Mouse (Mus musculus) retina, embryonic 14.5 days (tissue): ENCODE measurements around the gene Ndrg2.
"Not testable (repeated sequence)": the region's sequence is repeated elsewhere in the genome, so short reads cannot be mapped to it uniquely, and the experiment has no call there.

Experiments used
- DNase-seq: peaks from one replicate; pipeline ENCODE4 v3.0.0-alpha.2; 2015; ENCODE audit warnings: low spot score

Gene Ndrg2

DNA sequence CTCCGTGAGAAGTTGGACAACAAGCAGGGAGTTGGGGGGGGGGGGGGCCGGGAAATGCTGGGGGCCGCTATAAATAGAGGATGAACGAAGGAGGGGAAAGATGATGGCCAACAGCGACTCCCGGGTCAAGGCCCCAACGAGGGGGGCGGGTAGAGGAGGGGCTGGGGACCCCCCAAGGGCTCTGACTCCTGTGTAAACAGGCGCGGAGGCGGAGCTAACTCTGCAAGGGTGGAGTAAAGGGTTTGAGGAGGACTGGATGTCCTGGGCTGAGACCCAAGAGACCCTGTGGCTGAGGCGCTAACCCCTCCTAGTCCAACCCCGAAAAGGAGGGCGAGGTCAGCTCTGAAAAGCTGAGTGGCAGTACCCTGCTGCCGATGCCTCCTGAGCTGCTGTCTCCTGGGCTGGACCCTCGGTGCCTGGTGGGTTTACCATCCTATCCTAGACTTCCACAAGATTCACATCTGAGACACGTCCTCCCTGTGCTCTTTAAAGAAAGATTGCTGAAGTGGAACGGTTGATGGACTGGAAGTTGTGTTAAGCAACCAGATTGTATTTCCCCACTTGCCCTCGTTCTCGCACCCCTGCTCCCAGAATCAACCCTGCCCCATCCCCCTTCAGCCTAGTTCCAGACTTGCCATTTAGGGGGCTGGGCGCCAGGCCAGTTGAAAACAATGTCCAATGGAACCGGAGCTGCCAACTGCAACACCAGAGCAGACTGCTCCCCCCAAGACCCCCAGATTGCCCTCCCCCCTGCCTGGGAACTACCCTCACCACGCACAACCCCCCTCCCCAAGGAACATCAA is at the start of gene Ndrg2:
Gene Ndrg2 (minus strand): TSS at position 199 of the 803 bp plus-strand sequence.
- DNase-seq = peak; percentile 59

GRCm38 (mm10) chr14:51960316-51960715 is 46.4 kb upstream of the Ndrg2 start:
- DNase-seq = no peak

DNA sequence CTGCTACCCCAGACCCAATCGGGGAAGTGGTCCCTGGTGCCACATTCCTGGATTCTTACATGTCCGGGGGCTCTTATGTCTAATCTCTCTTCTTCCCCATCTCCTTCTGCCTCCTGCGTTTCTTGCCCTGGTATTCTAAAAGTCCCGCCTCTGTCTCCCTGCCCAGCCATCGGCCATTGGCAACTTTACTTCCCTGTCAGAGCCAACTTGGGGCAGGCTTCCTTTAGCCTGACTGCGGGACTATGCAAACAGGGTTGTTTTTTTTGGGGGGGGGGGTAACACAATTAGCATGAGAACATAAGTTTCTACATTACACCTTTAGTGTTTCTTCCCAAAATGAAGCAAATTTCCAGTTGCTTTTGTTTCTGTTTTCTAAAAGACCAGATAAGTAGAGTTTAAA is 29.4 kb upstream of the Ndrg2 start:
- DNase-seq = no peak

- no peak for DNase-seq
These were observed 28.3 kb upstream of the Ndrg2 start for GRCm38 (mm10) chr14:51942236-51942635.

DNA sequence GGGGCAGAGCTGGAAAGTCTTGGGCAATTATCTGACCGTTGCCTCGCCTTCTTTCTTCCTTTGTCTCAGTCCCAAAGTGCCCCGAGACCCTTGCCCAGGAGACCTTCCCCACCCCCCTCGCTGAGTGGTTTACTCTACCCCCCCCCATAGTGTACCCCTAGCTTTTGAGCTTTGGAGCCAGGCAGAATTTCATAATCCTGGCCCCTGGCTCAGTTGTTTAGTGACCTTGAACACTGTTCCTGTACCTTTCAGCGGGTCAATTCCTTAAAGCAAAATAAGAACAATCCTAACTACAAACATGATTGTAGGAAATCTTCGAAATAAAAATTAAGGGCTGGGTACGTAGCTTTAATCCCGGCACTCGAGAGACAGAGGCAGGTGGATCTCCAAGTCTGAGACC is 27.6 kb upstream of the Ndrg2 start:
- no peak for DNase-seq

DNA sequence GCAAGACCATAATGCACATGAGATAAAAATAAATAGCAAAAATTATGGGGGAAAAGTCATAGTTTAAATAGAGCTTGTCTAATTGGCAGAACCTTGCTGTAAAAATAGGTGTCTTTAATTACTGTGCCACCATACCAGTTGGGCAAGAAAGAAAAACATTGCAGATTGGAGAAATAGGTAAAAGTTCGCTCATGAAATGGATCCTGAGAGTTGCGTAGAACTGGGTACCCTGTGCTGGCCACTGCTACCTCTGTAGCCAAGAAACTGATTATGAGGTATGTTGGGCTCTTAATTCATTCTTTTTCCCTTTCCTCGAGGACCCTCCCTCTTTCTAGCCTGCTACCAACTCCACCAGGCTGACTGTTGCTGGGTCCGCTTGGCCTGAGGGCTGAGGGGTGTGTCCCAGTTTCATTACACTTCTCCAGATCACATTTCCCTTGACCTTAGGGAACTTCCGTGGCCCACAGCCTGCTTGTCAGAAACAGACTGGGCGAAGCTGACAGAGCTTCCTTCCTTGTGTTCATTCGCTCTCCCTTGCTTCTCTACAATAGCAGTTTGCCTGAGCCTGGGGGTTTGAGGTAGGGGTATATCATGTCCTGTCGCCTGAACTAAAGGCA is 27.1 kb upstream of the Ndrg2 start:
- peak; percentile 15 for DNase-seq

DNA sequence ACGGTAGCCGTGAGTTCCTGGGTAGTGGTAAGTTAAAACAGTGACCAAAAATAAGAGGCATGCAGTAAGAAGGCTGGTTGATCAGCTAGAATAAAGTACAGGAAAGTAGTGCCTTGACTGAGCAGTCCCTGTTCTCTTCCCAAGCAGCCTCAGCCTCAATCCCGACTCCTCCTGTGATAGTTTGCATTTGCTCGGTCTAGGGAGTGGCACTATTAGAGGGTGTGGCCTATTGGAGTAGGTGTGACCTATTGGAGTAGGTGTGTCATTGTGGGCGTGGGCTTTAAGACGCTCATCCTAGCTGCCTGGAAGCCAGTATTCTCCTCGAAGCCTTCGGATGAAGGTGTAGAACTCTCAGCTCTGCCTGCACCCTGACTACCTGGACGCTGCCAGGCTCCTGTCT is 25.0 kb upstream of the Ndrg2 start:
- DNase-seq = no peak

DNA sequence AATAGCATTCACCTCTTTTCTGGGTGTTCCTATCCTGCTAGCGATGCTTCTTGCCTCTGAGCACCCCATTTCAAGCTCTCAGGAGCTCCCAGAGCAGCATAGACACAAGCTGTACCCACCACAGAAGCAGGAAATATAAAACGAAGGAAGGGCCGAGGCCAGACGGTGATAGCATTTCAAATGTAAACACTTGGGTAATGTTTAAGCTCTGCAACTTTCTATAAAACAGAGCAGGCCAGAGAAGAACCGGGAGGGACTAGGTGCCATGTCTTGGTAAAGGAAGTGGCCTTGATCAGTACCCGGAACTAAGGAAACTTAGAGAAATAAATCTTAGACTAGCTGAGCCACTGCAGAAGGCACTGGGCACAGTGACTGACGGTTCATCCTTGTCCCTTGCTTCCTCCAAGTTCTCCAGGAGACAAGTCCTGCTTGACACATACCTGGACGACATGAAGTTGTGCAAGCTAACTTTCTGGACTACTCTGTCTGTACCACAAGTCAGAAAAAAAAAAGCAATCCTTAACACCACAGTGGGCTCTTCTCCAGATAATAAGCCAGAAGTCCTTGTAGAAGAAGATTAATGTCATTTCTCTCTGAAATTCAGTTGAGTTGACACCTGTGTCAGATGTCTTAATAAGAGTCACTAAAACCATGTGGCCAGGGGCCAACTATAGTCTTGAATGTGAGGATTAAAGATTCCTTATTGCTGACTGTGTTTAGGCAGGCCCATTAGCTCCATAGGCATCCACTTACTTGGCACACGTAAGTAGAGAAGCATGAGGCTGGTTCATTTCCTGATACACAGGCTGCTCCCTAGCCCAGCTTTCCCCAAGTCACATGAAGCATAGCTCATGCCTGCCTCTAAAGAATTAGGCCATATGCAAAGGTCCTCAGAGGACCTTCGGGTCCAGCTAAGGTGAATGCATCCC is 18.4 kb upstream of the Ndrg2 start:
- no peak for DNase-seq

- peak; percentile 78 for DNase-seq
These were observed 16.9 kb upstream of the Ndrg2 start for GRCm38 (mm10) chr14:51930824-51931223.

GRCm38 (mm10) chr14:51929968-51930367 is 16.0 kb upstream of the Ndrg2 start:
- no peak for DNase-seq

GRCm38 (mm10) chr14:51929309-51929943 is 15.5 kb upstream of the Ndrg2 start:
- no peak for DNase-seq

GRCm38 (mm10) chr14:51926930-51927329 is 13.0 kb upstream of the Ndrg2 start:
- not testable (repeated sequence) for DNase-seq

- DNase-seq = no peak
These were observed 9.5 kb upstream of the Ndrg2 start for GRCm38 (mm10) chr14:51923492-51923891.

DNA sequence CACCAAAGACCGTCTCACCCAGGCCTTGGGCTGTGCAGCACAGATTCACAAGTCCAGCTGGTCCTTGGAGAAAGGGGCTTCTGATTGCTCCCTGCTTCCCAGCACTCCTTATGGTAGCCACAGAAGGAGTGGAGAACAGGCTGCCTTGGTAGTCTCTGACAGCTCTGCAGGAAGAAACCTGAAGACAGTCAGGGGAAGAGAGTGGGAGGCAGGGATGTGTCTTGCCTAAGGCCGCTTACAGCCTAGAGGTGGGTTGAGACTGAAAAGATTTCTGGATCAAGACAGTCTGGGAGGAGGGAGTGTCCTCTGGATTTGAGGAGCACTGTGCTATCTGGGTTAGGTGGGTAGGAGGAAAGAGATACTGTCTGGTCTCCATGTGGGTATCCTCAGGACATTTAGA is 9.0 kb upstream of the Ndrg2 start:
- no peak for DNase-seq

- DNase-seq = no peak
These were observed 8.6 kb upstream of the Ndrg2 start, which contains the start of gene Rnase13 for GRCm38 (mm10) chr14:51922571-51922865. Rnase13 (minus strand) TSS chr14:51922773.

DNA sequence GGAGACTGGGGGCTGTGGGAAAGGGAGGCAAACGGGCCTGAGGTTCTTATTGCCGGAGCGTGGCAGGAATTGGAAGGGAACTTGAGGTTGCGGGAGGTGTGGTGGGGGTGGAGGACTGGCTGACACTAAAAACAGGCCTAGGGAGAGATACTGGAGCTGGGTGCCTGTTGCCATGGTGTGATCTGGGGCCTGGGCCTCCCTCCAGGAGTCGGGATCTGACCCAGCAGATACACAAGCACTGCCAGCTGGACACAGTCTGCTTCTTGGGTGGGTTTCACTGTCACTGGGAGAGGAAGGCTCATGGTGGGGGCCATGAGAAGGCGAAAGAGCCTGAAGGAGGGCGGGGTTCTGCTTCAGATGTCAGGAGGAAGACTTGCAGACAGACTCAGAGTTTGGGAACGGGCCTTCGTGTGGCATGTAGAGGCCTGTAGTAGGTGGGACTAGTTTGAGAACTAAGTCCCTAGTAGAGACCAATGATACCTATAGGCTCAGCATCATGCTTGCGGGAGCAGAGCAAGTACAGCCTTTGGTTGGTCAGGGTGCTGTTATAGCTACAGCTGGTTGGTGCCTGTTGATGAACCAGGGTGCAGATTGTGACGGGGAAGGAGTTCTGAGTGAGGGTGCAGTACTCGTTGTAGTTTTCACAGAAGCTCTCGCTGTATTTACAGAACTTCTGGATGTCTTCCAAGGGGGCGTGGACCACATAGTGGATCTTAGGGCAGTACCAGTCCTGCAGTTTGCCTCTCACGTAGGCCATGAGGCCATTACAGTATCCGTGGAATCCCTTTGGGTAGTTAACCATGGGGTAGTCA is 8.0 kb upstream of the Ndrg2 start:
- DNase-seq = no peak

GRCm38 (mm10) chr14:51918966-51919365 is 5.0 kb upstream of the Ndrg2 start:
- DNase-seq = no peak

GRCm38 (mm10) chr14:51918125-51918524 is 4.2 kb upstream of the Ndrg2 start, which contains the start of gene Tppp2:
Tppp2 (plus strand) TSS chr14:51918425.
- DNase-seq = no peak

GRCm38 (mm10) chr14:51916539-51916938 is 2.6 kb upstream of the Ndrg2 start:
- no peak for DNase-seq

DNA sequence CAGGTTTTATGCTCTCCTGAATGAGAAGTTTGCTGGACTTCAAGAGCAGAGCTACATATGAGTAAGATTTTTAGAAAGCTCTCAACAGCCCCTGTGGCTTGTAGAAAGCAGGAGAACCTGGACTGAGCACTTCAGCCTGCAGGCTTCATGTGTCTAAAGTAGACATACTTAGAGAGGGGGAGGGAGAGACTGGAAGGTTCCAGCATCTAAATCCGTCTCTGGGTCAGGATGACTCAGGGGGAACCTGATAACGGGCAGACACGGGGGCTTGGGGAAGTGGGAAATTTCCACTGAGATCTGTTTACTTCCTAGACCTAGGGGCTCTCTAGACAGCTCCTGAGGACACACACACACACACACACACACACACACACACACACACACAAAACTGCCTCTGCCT is 1.1 kb upstream of the Ndrg2 start:
- no peak for DNase-seq
